Mouse (Mus musculus) midbrain, embryonic 16.5 days (tissue): ENCODE results near the gene Patl1. TPM values are rescaled to one million over a fixed set of nuclear protein-coding genes. Genes with fewer than 3 reads are reported as not detected.
A peak's percentile ranks its signal among the peaks of the same experiment; 100 is the strongest.

Experiments
- microRNA-seq: library from miRNA; unstranded; fragments of <30 nt; microRNA quantifications from one replicate; pipeline ENCODE4, GENCODE M21; 2017
- polyA plus RNA-seq: library from polyadenylated mRNA; unstranded; fragments of >200 nt; fragmentation: Nextera tagmentation; extraction: Ambion mirVana; gene quantifications from 2 replicates; pipeline ENCODE4 v1.2.1, GENCODE M21; 2015

Gene Patl1
- polyA plus RNA-seq, 1 experiment from 2014 or later, result 15.8 TPM

Small RNA genes lying within 50 kb of the gene (microRNA-seq; reads per million reads assigned to microRNA genes)
- 10.0 reads per million, percentile 31 among the genes with 10 or more reads in this experiment for gene Mir6994

Other genes starting within 250 kb of the Patl1 start
- gene Oosp1, start 221.2 kb upstream of the Patl1 start, polyA plus RNA-seq, result not detected in 2 replicates
- not detected in 2 replicates for gene Oosp3, start 215.3 kb upstream of the Patl1 start, polyA plus RNA-seq
- not detected in 2 replicates for gene Gif, start 164.8 kb upstream of the Patl1 start, polyA plus RNA-seq
- gene Mrpl16, start 142.0 kb upstream of the Patl1 start, polyA plus RNA-seq, result 45.7 and 46.3 TPM in 2 replicates
- 35.9 and 40.2 TPM in 2 replicates for gene Stx3, start 93.0 kb upstream of the Patl1 start, polyA plus RNA-seq
- gene Olfr1417, start 73.2 kb upstream of the Patl1 start, polyA plus RNA-seq, result 0.21 and 0.38 TPM in 2 replicates
- not detected in 2 replicates for gene Olfr1418, start 51.3 kb upstream of the Patl1 start, polyA plus RNA-seq
- not detected in 2 replicates for gene Olfr1419, start 37.3 kb upstream of the Patl1 start, polyA plus RNA-seq
- 0.06 and 0.14 TPM in 2 replicates for gene Olfr1420, start 25.8 kb upstream of the Patl1 start, polyA plus RNA-seq
- gene Osbp, start 53.5 kb downstream of the Patl1 start, polyA plus RNA-seq, result 3.3 and 3.6 TPM in 2 replicates
- not detected in 2 replicates for gene Olfr1423, start 128.9 kb downstream of the Patl1 start, polyA plus RNA-seq
- gene Olfr1424, start 150.3 kb downstream of the Patl1 start, polyA plus RNA-seq, result not detected in 2 replicates
- not detected in 2 replicates for gene Olfr1425, start 165.3 kb downstream of the Patl1 start, polyA plus RNA-seq
- gene Olfr1426, start 179.6 kb downstream of the Patl1 start, polyA plus RNA-seq, result not detected in 2 replicates
- gene Olfr1427, start 190.9 kb downstream of the Patl1 start, polyA plus RNA-seq, result not detected in 2 replicates
- gene Olfr1428, start 203.5 kb downstream of the Patl1 start, polyA plus RNA-seq, result not detected in 2 replicates
- gene Olfr76, start 210.8 kb downstream of the Patl1 start, polyA plus RNA-seq, result not detected in 2 replicates